Mouse (Mus musculus) C2C12 (cell line): Measurements from ENCODE around the gene Nxn.

Source experiments
- CEBPB ChIP-seq: IDR thresholded peaks from one replicate; pipeline ENCODE4 v1.6.1; 2011; ENCODE audit warnings: low read depth, mild to moderate bottlenecking, control low read depth, moderate library complexity
- CTCF ChIP-seq: IDR thresholded peaks from one replicate; pipeline ENCODE4 v1.5.1; 2011; ENCODE audit not compliant: control insufficient read depth, insufficient read depth, insufficient read length

GRCm38 (mm10) chr11:76350931-76351623 is 47.9 kb downstream of the Nxn start:
- TF ChIP-seq CTCF (no peak), CEBPB (no peak)
